Mouse (Mus musculus): ENCODE measurements around the gene Rfx8. TPM values are rescaled to one million over a fixed set of nuclear protein-coding genes. Genes with fewer than 3 reads are reported as not detected.
A peak's percentile ranks its signal among the peaks of the same experiment; 100 is the strongest.

The Rfx8 gene
- total and polyA plus RNA-seq, 3 experiments = 0.20 to 0.35 (median 0.26) TPM

DNA sequence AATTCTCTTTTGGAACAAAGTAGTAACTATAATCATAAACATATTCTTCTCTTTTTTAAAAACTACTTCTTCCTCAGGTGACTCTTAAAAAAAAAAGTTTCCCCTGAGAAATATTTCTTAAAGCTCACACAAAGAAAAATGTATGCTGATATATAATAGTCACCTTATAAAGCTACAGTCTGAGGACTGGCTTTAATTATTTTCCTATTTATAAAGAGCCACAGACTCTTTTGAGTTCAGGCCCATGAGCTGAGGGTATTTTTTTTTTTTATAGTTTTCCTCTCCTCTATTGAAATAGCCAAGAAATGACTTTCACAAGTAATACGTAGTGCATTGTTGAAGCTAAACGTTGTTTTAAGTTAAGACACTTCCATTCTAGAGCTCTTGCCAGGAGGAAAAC lies 611 bp downstream of the Rfx8 start:
- DNase-seq = no peak
- intact Hi-C loops (cut with DNase I) = no loop called here
- no peaks in the 10 kb centered on the region for H3K79me2 ChIP-seq (replicated peaks; ENCODE audit: control insufficient read depth, insufficient read depth, low read length)
- no peaks in the 10 kb centered on the region; the same call in 1 of the 2 replicates for H3K36me3 ChIP-seq (ENCODE audit: control insufficient read depth, insufficient read depth, low read length)
- TF ChIP-seq EP300 (IDR thresholded peaks at IDR 0.05; ENCODE audit: insufficient read depth, low read depth, low read length) = no peak
- TF ChIP-seq CTCF (IDR thresholded peaks at IDR 0.05) = no peak
- no peak for TF ChIP-seq POLR2A (IDR thresholded peaks at IDR 0.05; ENCODE audit: insufficient read depth, low read depth, low read length)
- WGBS = 37% methylated on average over 2 of the region's 2 CpGs
- H3K4me3 ChIP-seq = no peak overlapping the region
- H3K27me3 ChIP-seq (ENCODE audit: control insufficient read depth, insufficient read depth, low read length) = no peaks in the 10 kb centered on the region
- H3K4me1 ChIP-seq (ENCODE audit: control insufficient read depth, insufficient read depth, low read length) = peaks cover 8% of the 10 kb centered on the region
- H3K27ac ChIP-seq = no peak overlapping the region
- no peak overlapping the region; the same call in 1 of the 2 replicates for H3K9ac ChIP-seq (ENCODE audit: low read depth, low read length)

DNA sequence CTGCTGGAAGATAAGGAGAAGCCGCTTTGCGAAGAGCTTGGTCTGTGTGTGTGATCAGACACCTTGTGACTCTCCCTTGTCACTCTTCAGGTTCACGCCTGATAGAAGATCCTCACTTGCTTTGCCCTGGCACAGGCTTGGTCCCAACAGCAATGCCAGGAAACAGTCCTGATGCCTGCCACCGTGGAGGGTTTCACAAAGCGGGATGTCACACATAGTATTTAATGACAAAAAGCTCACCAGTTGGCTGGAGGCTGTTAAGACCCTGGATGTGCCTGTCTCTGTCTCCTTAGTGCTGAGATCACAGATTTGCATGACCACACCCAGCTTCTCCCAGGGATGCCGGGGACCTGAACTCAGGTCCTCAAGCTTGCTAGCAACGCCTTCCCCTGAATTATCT lies 5.2 kb downstream of the Rfx8 start:
- intact Hi-C loops (cut with DNase I) = loop anchor here (2.0 kb wide), 1 partner anchor 153 kb away; no protein-coding TSS in a partner anchor

GRCm38 (mm10) chr1:39714729-39715128 lies 6.1 kb downstream of the Rfx8 start:
- Histone ChIP-seq H3K9ac (ENCODE audit: low read depth, low read length) (no peak overlapping the region), H3K79me2 (replicated peaks; ENCODE audit: control insufficient read depth, insufficient read depth, low read length) (no peaks in the 10 kb centered on the region), H3K27me3 (ENCODE audit: control insufficient read depth, insufficient read depth, low read length) (no peaks in the 10 kb centered on the region), H3K27ac (peak overlapping the region; percentile 81), H3K36me3 (ENCODE audit: control insufficient read depth, insufficient read depth, low read length) (no peaks in the 10 kb centered on the region), H3K4me1 (ENCODE audit: control insufficient read depth, insufficient read depth, low read length) (peaks cover 24% of the 10 kb centered on the region), H3K4me3 (no peak overlapping the region)
- 38% methylated on average over 3 of the region's 3 CpGs for WGBS
- DNase-seq = no peak
- intact Hi-C loops (cut with DNase I) = loop anchor here (1.0 to 2.0 kb wide), 2 partner anchors 20 to 154 kb away; no protein-coding TSS in a partner anchor
- TF ChIP-seq POLR2A (IDR thresholded peaks at IDR 0.05; ENCODE audit: insufficient read depth, low read depth, low read length) = no peak
- TF ChIP-seq CTCF (IDR thresholded peaks at IDR 0.05) = no peak
- TF ChIP-seq EP300 (IDR thresholded peaks at IDR 0.05; ENCODE audit: insufficient read depth, low read depth, low read length) = no peak

More for the DNA sequence above, 5.2 kb downstream of the Rfx8 start:
- H3K36me3 ChIP-seq (ENCODE audit: control insufficient read depth, insufficient read depth, low read length) = no peaks in the 10 kb centered on the region; the same call in 1 of the 2 replicates
- H3K27ac ChIP-seq = no peak overlapping the region; the same call in 1 of the 2 replicates
- no peaks in the 10 kb centered on the region for H3K79me2 ChIP-seq (replicated peaks; ENCODE audit: control insufficient read depth, insufficient read depth, low read length)
- H3K27me3 ChIP-seq (ENCODE audit: control insufficient read depth, insufficient read depth, low read length) = no peaks in the 10 kb centered on the region
- WGBS = 87% methylated on average over 7 of the region's 7 CpGs
- no peak overlapping the region for H3K4me3 ChIP-seq
- no peak overlapping the region for H3K9ac ChIP-seq (ENCODE audit: low read depth, low read length)
- TF ChIP-seq POLR2A (IDR thresholded peaks at IDR 0.05; ENCODE audit: insufficient read depth, low read depth, low read length) (no peak), CTCF (IDR thresholded peaks at IDR 0.05) (no peak), EP300 (IDR thresholded peaks at IDR 0.05; ENCODE audit: insufficient read depth, low read depth, low read length) (no peak)
- peaks cover 23% of the 10 kb centered on the region for H3K4me1 ChIP-seq (ENCODE audit: control insufficient read depth, insufficient read depth, low read length)
- no peak for DNase-seq

DNA sequence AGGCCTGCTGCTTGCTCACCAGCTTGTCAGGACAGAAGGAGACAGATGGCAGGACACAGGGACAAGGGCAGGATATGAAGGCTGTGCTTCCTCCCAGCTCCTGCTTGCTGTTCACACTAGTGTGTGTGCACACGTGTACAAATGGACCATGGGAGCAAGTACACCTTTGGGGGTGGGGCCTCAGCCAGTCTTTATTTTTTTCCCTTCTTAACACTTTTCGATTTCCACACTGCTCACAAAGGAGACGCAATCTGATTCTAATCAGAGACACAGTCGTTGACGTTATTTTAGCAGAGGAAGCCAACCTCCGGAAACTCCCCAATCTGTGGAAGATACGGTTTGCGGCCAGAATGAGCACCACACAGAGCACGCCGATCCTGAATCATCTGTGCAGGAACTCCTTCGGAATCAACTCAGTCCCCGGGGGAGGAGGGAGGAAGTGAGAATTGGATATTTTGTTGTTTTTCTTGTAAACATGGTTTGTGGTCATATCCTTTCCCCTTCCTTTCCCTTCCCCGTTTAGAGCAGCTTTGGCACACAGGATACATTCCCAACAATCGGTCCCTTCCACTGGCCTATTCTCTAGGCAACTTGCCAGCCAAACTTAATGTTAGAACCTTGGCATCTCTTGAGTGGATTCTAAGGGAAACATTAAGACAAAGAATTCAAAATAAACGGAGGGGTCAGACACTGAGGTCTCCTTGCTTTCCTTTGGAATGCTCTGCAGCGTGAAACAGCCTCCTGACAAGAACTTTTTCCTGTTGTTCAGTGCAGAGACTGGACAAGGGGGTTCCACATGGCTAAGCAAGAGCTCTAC lies 6.7 kb downstream of the Rfx8 start:
- no peaks in the 10 kb centered on the region for H3K79me2 ChIP-seq (replicated peaks; ENCODE audit: control insufficient read depth, insufficient read depth, low read length)
- H3K4me1 ChIP-seq (ENCODE audit: control insufficient read depth, insufficient read depth, low read length) = peaks cover 23% of the 10 kb centered on the region
- TF ChIP-seq POLR2A (IDR thresholded peaks at IDR 0.05; ENCODE audit: insufficient read depth, low read depth, low read length) (0 out of 2 replicates have a peak, but pooled peaks have one; percentile 30), EP300 (IDR thresholded peaks at IDR 0.05; ENCODE audit: insufficient read depth, low read depth, low read length) (peak; percentile 84; the same call in 1 of the 2 replicates), CTCF (IDR thresholded peaks at IDR 0.05) (no peak)
- peak; percentile 53 to 78 for DNase-seq
- intact Hi-C loops (cut with DNase I) = loop anchor here (1.0 to 2.0 kb wide), 4 partner anchors 20 to 186 kb away; partner anchors contain the start of gene Map4k4
- 25% methylated on average over 16 of the region's 16 CpGs for WGBS
- no peak overlapping the region for H3K9ac ChIP-seq (ENCODE audit: low read depth, low read length)
- H3K36me3 ChIP-seq (ENCODE audit: control insufficient read depth, insufficient read depth, low read length) = no peaks in the 10 kb centered on the region
- H3K27ac ChIP-seq = peak overlapping the region; percentile 81
- no peak overlapping the region; the same call in 1 of the 2 replicates for H3K4me3 ChIP-seq
- H3K27me3 ChIP-seq (ENCODE audit: control insufficient read depth, insufficient read depth, low read length) = no peaks in the 10 kb centered on the region

DNA sequence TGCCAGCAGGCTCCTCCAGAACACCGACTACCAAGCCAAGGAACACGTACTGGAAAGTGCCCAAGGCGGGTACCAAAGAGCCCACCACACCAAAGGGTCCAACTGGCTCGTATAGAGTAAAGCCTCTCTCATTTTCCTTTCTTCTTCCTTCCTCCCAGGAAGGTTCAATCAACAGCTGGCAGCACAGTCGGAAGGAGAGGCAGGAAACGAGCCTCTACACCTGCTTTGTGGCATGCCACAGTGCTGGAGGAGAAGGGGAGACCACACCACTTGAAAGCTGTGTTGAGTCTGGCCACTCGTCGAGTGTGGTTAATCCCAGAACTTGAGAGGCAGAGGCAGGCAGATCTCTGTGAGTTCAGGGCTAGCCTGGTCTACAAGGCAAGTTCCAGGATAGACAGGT lies 7.5 kb downstream of the Rfx8 start:
- intact Hi-C loops (cut with DNase I) = loop anchor here (1.0 to 2.0 kb wide), 2 partner anchors 48 to 187 kb away; partner anchors contain the start of gene Map4k4
- DNase-seq = no peak
- Histone ChIP-seq H3K9ac (ENCODE audit: low read depth, low read length) (no peak overlapping the region), H3K79me2 (replicated peaks; ENCODE audit: control insufficient read depth, insufficient read depth, low read length) (no peaks in the 10 kb centered on the region), H3K27ac (peak overlapping the region; percentile 81), H3K4me1 (ENCODE audit: control insufficient read depth, insufficient read depth, low read length) (peaks cover 23% of the 10 kb centered on the region), H3K27me3 (ENCODE audit: control insufficient read depth, insufficient read depth, low read length) (no peaks in the 10 kb centered on the region), H3K4me3 (no peak overlapping the region; the same call in 1 of the 2 replicates), H3K36me3 (ENCODE audit: control insufficient read depth, insufficient read depth, low read length) (no peaks in the 10 kb centered on the region)
- 71% methylated on average over 8 of the region's 8 CpGs for WGBS
- TF ChIP-seq POLR2A (IDR thresholded peaks at IDR 0.05; ENCODE audit: insufficient read depth, low read depth, low read length) (no peak), CTCF (IDR thresholded peaks at IDR 0.05) (no peak), EP300 (IDR thresholded peaks at IDR 0.05; ENCODE audit: insufficient read depth, low read depth, low read length) (no peak)
